Mouse (Mus musculus) embryonic facial prominence, embryonic 15.5 days (tissue): ENCODE measurements around the gene Raver1. TPM values are rescaled to one million over a fixed set of nuclear protein-coding genes. Genes with fewer than 3 reads are reported as not detected.

Source experiments
- ATAC-seq: fragments of 200-750 bp; cut with Nextera tagmentation; 2 replicates; pipeline ENCODE4 v1.8.0; 2017; ENCODE audit warnings: low read depth, moderate TSS enrichment; ENCODE audit not compliant: insufficient number of reproducible peaks, low FRiP score, low TSS enrichment
- H3K27ac ChIP-seq: fragments of 300-500 bp; sonication (generic); replicated peaks from 2 replicates; pipeline ENCODE4 v1.5.1; 2015; ENCODE audit warnings: mild to moderate bottlenecking, inconsistent platforms
- H3K27me3 ChIP-seq: fragments of 300-500 bp; sonication (generic); 2 replicates; pipeline ENCODE4 v1.6.1; 2015; ENCODE audit warnings: inconsistent platforms
- H3K36me3 ChIP-seq: fragments of 300-500 bp; sonication (generic); 2 replicates; pipeline ENCODE4 v1.6.1; 2015; ENCODE audit warnings: mild to moderate bottlenecking, inconsistent platforms
- H3K4me1 ChIP-seq: fragments of 300-500 bp; sonication (generic); 2 replicates; pipeline ENCODE4 v1.6.1; 2015; ENCODE audit warnings: inconsistent platforms
- H3K4me2 ChIP-seq: fragments of 300-500 bp; sonication (generic); replicated peaks from 2 replicates; pipeline ENCODE4 v1.6.1; 2015; ENCODE audit warnings: mild to moderate bottlenecking, inconsistent platforms
- H3K4me3 ChIP-seq: fragments of 300-500 bp; sonication (generic); replicated peaks from 2 replicates; pipeline ENCODE4 v1.5.1; 2015; ENCODE audit warnings: mild to moderate bottlenecking, inconsistent platforms
- H3K9ac ChIP-seq: fragments of 300-500 bp; sonication (generic); 2 replicates; pipeline ENCODE4 v1.6.1; 2015; ENCODE audit warnings: inconsistent platforms
- H3K9me3 ChIP-seq: fragments of 300-500 bp; sonication (generic); replicated peaks from 2 replicates; pipeline ENCODE4 v1.6.1; 2016; ENCODE audit warnings: inconsistent platforms
- WGBS: fragments of 180-500 bp; shearing (Covaris S2); methylation state at CpG from one replicate; pipeline ENCODE4 v1.1.7; 2015; 5-methylcytosine and 5-hydroxymethylcytosine counted together
- polyA plus RNA-seq: library from polyadenylated mRNA; unstranded; fragments of >200 nt; fragmentation: Nextera tagmentation; extraction: Ambion mirVana; gene quantifications from 2 replicates; pipeline ENCODE4 v1.2.1, GENCODE M21; 2015

The Raver1 gene
- polyA plus RNA-seq, 1 experiment from 2014 or later, result 65.8 TPM

DNA sequence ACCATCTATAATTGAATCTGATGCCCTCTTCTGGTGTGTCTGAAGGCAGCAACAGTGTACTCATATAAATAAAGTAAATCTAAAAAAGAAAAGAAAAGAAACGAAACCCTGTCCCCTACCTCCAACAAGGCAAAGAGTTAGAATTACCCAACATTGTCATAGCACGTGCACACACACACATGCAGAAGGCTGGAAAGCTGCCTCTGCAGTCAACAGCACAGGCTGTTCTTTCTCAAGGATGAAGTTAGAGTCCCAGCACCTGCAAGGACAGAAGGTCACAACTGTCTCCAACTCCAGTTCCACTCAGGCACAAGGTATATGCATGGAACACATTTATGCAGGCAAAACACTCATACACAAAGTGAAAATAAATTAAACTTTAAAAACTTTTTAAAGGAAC, 10.3 kb upstream of the Raver1 start:
- peaks cover 3% of the 10 kb centered on the region for H3K4me1 ChIP-seq
- H3K4me3 ChIP-seq, result no peak overlapping the region
- peaks cover 9% of the 10 kb centered on the region; the same call in 1 of the 2 replicates for H3K36me3 ChIP-seq
- H3K4me2 ChIP-seq, result no peak overlapping the region
- H3K27ac ChIP-seq, result no peak overlapping the region
- H3K9ac ChIP-seq, result no peak overlapping the region
- no peak for ATAC-seq
- no peaks in the 10 kb centered on the region for H3K27me3 ChIP-seq
- H3K9me3 ChIP-seq, result no peaks in the 10 kb centered on the region
- 88% methylated on average over 2 of the region's 2 CpGs for WGBS

- WGBS, result 38% methylated on average over 15 of the region's 15 CpGs
- Histone ChIP-seq H3K27me3 (no peaks in the 10 kb centered on the region), H3K27ac (no peak overlapping the region), H3K4me3 (no peak overlapping the region), H3K9ac (no peak overlapping the region), H3K4me2 (no peak overlapping the region), H3K9me3 (no peaks in the 10 kb centered on the region), H3K36me3 (no peaks in the 10 kb centered on the region), H3K4me1 (peaks cover 3% of the 10 kb centered on the region)
- no peak for ATAC-seq
Measured at GRCm38 (mm10) chr9:21100447-21101161, 8.8 kb upstream of the Raver1 start.

GRCm38 (mm10) chr9:21097793-21098192, 6.0 kb upstream of the Raver1 start:
- Histone ChIP-seq H3K4me3 (no peak overlapping the region), H3K36me3 (no peaks in the 10 kb centered on the region), H3K9ac (no peak overlapping the region), H3K27ac (no peak overlapping the region), H3K9me3 (no peaks in the 10 kb centered on the region), H3K4me1 (peaks cover 3% of the 10 kb centered on the region), H3K27me3 (no peaks in the 10 kb centered on the region), H3K4me2 (no peak overlapping the region)
- 74% methylated on average over 8 of the region's 8 CpGs for WGBS
- no peak for ATAC-seq

DNA sequence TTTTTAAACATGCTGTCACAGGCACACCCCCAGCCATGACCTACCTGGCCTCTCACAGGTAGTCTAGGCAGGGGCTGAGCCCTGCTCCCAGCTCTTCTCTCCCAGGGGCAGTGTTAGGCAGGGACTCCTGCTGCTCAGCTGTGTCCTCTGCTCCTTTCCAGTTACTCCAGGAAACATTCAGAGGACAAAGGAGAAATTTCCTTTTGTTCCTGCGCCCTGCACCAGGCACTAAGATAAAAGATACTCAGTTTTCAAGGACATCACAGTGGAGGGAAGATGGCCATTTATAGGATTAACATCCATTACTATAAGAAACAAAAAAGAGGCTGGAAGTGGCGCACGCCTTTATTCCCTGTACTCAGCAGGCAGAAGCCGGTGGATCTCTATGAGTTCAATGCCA, 4.2 kb upstream of the Raver1 start:
- Histone ChIP-seq H3K27me3 (no peaks in the 10 kb centered on the region), H3K4me1 (peaks cover 4% of the 10 kb centered on the region), H3K9ac (no peak overlapping the region), H3K27ac (no peak overlapping the region), H3K36me3 (no peaks in the 10 kb centered on the region), H3K9me3 (no peaks in the 10 kb centered on the region), H3K4me2 (no peak overlapping the region), H3K4me3 (no peak overlapping the region)
- 82% methylated on average over 4 of the region's 4 CpGs for WGBS
- no peak for ATAC-seq

- Histone ChIP-seq H3K27ac (no peak overlapping the region), H3K36me3 (peaks cover 20% of the 10 kb centered on the region), H3K9ac (no peak overlapping the region), H3K4me1 (peaks cover 17% of the 10 kb centered on the region), H3K27me3 (no peaks in the 10 kb centered on the region), H3K9me3 (no peaks in the 10 kb centered on the region), H3K4me2 (no peak overlapping the region), H3K4me3 (no peak overlapping the region)
- WGBS, result 93% methylated on average over 9 of the region's 9 CpGs
- no peak for ATAC-seq
Measured at GRCm38 (mm10) chr9:21093423-21093822, 1.6 kb upstream of the Raver1 start.

GRCm38 (mm10) chr9:21090972-21091706, 669 bp downstream of the Raver1 start:
- ATAC-seq, result no peak

GRCm38 (mm10) chr9:21090537-21090936, 1.3 kb downstream of the Raver1 start:
- H3K36me3 ChIP-seq, result peaks cover 48% of the 10 kb centered on the region
- peak overlapping the region; percentile 81 for H3K4me3 ChIP-seq
- peak overlapping the region; percentile 79 for H3K4me2 ChIP-seq
- H3K27ac ChIP-seq, result no peak overlapping the region
- H3K27me3 ChIP-seq, result no peaks in the 10 kb centered on the region
- 90% methylated on average over 1 of the region's 1 CpGs for WGBS
- no peaks in the 10 kb centered on the region for H3K9me3 ChIP-seq
- peaks cover 17% of the 10 kb centered on the region for H3K4me1 ChIP-seq
- ATAC-seq, result no peak
- peak overlapping the region; percentile 21; the same call in 1 of the 2 replicates for H3K9ac ChIP-seq

More at GRCm38 (mm10) chr9:21090972-21091706, 669 bp downstream of the Raver1 start:
- Histone ChIP-seq H3K36me3 (peaks cover 42% of the 10 kb centered on the region), H3K27me3 (no peaks in the 10 kb centered on the region), H3K4me3 (peak overlapping the region; percentile 81), H3K9ac (peak overlapping the region; percentile 76), H3K9me3 (no peaks in the 10 kb centered on the region), H3K27ac (peak overlapping the region; percentile 91), H3K4me2 (peak overlapping the region; percentile 79), H3K4me1 (peaks cover 17% of the 10 kb centered on the region)
- WGBS, result 1% methylated on average over 24 of the region's 24 CpGs

- Histone ChIP-seq H3K9me3 (no peaks in the 10 kb centered on the region), H3K27me3 (no peaks in the 10 kb centered on the region), H3K36me3 (peaks cover 93% of the 10 kb centered on the region), H3K9ac (no peak overlapping the region), H3K27ac (no peak overlapping the region), H3K4me3 (no peak overlapping the region), H3K4me1 (no peaks in the 10 kb centered on the region), H3K4me2 (no peak overlapping the region)
- no peak for ATAC-seq
- 93% methylated on average over 3 of the region's 3 CpGs for WGBS
Measured at GRCm38 (mm10) chr9:21083324-21083723, 8.5 kb downstream of the Raver1 start.

DNA sequence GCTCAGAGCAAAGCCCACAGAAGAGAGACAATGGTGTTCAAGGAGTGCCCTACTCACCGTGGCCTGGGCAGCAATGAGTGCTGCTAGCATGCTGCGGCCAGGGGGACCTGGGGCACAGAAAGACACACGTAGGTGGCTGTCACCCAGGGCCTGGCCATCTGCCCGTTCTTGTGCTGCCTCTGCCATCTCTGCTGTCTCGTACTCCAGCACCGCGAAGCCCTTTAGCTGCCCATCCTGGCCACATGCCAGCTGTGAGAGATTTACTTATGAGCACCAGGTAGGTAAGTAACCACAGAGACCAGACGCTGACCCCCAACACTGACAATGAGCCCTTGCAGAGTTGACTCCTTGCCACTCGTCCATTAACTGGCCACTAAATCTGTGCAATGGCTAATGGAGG, 10.7 kb downstream of the Raver1 start:
- WGBS, result 87% methylated on average over 9 of the region's 9 CpGs
- Histone ChIP-seq H3K4me2 (no peak overlapping the region), H3K27me3 (no peaks in the 10 kb centered on the region), H3K27ac (no peak overlapping the region), H3K9me3 (no peaks in the 10 kb centered on the region), H3K36me3 (peaks cover 93% of the 10 kb centered on the region), H3K4me3 (no peak overlapping the region), H3K9ac (no peak overlapping the region), H3K4me1 (no peaks in the 10 kb centered on the region)
- ATAC-seq, result no peak

DNA sequence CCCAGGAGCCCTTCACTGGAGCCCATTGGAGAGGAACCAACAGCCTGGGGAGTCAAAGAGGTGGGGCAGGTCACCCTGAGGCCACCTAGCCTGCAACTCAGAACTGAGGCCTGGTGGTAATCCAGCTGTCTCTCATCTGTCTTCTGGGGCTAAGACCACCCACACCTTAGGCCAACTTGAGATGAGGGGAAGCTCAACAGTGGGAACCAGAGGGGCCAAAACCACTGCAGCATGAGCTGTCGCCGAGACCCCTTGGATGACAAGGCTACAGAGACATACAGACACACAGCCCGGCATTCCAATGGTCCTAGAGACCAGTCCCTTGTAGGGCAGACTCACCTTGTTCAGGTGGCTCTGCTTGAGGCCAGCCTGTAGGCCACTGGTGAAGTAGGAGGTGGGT, 16.2 kb downstream of the Raver1 start:
- H3K36me3 ChIP-seq, result peaks cover 64% of the 10 kb centered on the region
- no peaks in the 10 kb centered on the region for H3K27me3 ChIP-seq
- H3K4me3 ChIP-seq, result no peak overlapping the region
- peaks cover 15% of the 10 kb centered on the region for H3K4me1 ChIP-seq
- WGBS, result 89% methylated on average over 3 of the region's 3 CpGs
- no peak overlapping the region for H3K9ac ChIP-seq
- no peak overlapping the region for H3K27ac ChIP-seq
- no peak overlapping the region for H3K4me2 ChIP-seq
- H3K9me3 ChIP-seq, result no peaks in the 10 kb centered on the region
- ATAC-seq, result no peak

GRCm38 (mm10) chr9:21074173-21074572, 17.6 kb downstream of the Raver1 start:
- 77% methylated on average over 1 of the region's 1 CpGs for WGBS
- H3K4me1 ChIP-seq, result peaks cover 15% of the 10 kb centered on the region
- H3K27me3 ChIP-seq, result no peaks in the 10 kb centered on the region
- no peak overlapping the region for H3K4me3 ChIP-seq
- H3K9me3 ChIP-seq, result no peaks in the 10 kb centered on the region
- ATAC-seq, result no peak
- no peak overlapping the region for H3K9ac ChIP-seq
- H3K27ac ChIP-seq, result no peak overlapping the region
- H3K4me2 ChIP-seq, result peak overlapping the region; percentile 85; the same call in 1 of the 2 replicates
- peaks cover 54% of the 10 kb centered on the region for H3K36me3 ChIP-seq
